Mouse (Mus musculus) spleen, adult 2 months (tissue): Measurements from ENCODE around the gene Gm45521. TPM values are rescaled to one million over a fixed set of nuclear protein-coding genes. Genes with fewer than 3 reads are reported as not detected.
A peak's percentile ranks its signal among the peaks of the same experiment; 100 is the strongest.

Experiments
- DNase-seq, 2 experiments: peaks; one replicate each; pipeline versions ENCODE4 v3.0.0 to v3.0.0-alpha.2; 2012 to 2021; ENCODE audit warnings: low spot score in 2 of 2, low read depth in 1 of 2
- H3K27ac ChIP-seq: fragments of 200-500 bp; 2 replicates; pipeline ENCODE4 v1.5.1; 2012; ENCODE audit warnings: low read length, inconsistent platforms; ENCODE audit not compliant: insufficient read depth
- H3K27me3 ChIP-seq: fragments of 200-500 bp; 2 replicates; pipeline ENCODE4 v1.6.1; 2012; ENCODE audit warnings: mild to moderate bottlenecking, moderate library complexity, low read length, inconsistent platforms; ENCODE audit not compliant: control insufficient read depth, insufficient read depth
- H3K36me3 ChIP-seq: fragments of 200-500 bp; 2 replicates; pipeline ENCODE4 v1.6.1; 2012; ENCODE audit warnings: mild to moderate bottlenecking, low read length, inconsistent platforms; ENCODE audit not compliant: control insufficient read depth, insufficient read depth
- H3K4me1 ChIP-seq: fragments of 200-500 bp; 2 replicates; pipeline ENCODE4 v1.6.1; 2011; ENCODE audit warnings: inconsistent platforms; ENCODE audit not compliant: control insufficient read depth, insufficient read depth, insufficient read length
- H3K4me3 ChIP-seq: fragments of 200-500 bp; 2 replicates; pipeline ENCODE4 v1.5.1; 2011; ENCODE audit warnings: mild to moderate bottlenecking, inconsistent platforms; ENCODE audit not compliant: insufficient read depth, insufficient read length; ENCODE audit errors: extremely low read depth
- CTCF ChIP-seq: fragments of 200-500 bp; IDR thresholded peaks from 2 replicates; pipeline ENCODE4 v1.5.1; 2011; ENCODE audit warnings: mild to moderate bottlenecking, inconsistent platforms; ENCODE audit not compliant: insufficient read depth, insufficient read length, insufficient replicate concordance; ENCODE audit errors: extremely low read depth
- POLR2A ChIP-seq: fragments of 200-500 bp; IDR thresholded peaks from 2 replicates; pipeline ENCODE4 v1.6.1; 2011; ENCODE audit warnings: low read depth, low read length, inconsistent platforms
- WGBS: fragments of 180-500 bp; shearing (Covaris S2); methylation state at CpG from one replicate; pipeline ENCODE4 v1.1.7; 2018; 5-methylcytosine and 5-hydroxymethylcytosine counted together
- polyA plus RNA-seq: library from polyadenylated mRNA; depleted of rRNA; stranded (reverse); fragments of >200 nt; gene quantifications from 2 replicates; pipeline ENCODE4 v1.2.3, GENCODE M21; 2012; rRNA removed

The Gm45521 gene
- polyA plus RNA-seq, result not detected in 2 replicates

DNA sequence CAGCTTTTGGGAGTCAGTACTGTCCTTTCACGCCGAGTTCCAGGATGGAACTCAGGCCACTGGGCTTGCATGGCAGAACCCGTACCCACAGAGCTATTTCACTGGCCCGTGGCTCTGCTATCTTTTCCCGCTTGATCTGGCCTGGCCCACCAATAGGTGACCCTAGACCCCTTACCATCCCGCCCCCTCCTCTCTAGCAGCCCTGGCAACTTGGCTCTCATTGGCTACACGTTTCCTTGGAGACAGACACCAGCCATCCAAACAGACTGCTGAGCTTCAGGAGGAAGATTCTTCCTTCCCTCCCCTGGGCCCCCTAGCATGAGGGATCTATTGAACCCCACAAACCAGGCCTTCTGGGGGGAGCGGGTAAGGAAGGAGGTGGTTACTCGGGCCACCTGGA, at the start of gene Gm45521:
Gene Gm45521 (plus strand): TSS at position 240 of the 400 bp plus-strand sequence.
- Histone ChIP-seq H3K36me3 (no peaks in the 10 kb centered on the region), H3K4me1 (no peaks in the 10 kb centered on the region), H3K27ac (no peak within 1 kb of the TSS), H3K27me3 (no peaks in the 10 kb centered on the region), H3K4me3 (no peak within 1 kb of the TSS)
- DNase-seq, result no peak
- 87% methylated on average over 9 of the region's 9 CpGs for WGBS
- no peak for TF ChIP-seq CTCF
- TF ChIP-seq POLR2A, result no peak

DNA sequence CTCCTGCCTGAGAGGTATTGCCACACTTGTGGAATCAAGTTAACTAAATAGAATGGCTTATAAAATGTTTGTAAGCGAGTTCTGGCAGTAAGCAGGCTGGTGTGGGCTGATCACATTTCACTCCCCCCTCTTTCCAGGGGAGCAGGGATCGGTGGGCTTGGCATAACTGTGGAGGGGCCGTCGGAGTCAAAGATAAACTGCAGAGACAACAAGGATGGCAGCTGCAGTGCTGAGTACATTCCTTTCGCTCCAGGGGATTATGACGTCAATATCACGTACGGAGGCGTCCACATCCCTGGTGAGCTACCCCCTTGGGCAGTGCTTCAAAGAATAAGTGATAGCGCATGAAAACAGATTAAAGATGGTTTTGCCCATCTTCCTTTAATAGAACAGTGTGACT, 47.6 kb upstream of the Gm45521 start:
- TF ChIP-seq CTCF (no peak), POLR2A (no peak)
- no peak for DNase-seq
- Histone ChIP-seq H3K4me3 (no peak overlapping the region), H3K4me1 (no peaks in the 10 kb centered on the region), H3K27ac (no peak overlapping the region), H3K36me3 (peaks cover 10% of the 10 kb centered on the region), H3K27me3 (no peaks in the 10 kb centered on the region)
- WGBS, result 96% methylated on average over 10 of the region's 10 CpGs

DNA sequence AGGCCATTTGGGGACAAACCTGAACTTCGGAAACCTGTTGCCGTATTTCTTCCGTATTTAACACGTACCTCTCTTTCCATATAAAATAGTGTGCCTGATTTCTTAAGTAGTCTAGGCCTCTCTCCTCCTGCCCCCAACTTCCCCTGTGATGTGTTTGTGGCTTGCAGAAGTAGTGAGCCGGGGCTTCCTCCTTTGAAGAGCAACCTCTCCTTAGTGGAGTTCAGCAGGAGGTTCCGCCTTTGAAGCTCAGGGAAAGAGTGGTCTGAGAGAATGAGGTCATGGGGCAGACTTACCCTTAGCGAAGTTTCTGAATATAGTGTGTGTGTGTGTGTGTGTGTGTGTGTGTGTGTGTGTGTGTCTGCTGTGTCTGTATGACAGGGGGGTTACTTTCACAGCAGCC, 43.2 kb upstream of the Gm45521 start:
- TF ChIP-seq POLR2A, result no peak
- TF ChIP-seq CTCF, result no peak
- peaks cover 1% of the 10 kb centered on the region; the same call in 1 of the 2 replicates for H3K36me3 ChIP-seq
- H3K4me1 ChIP-seq, result peaks cover 5% of the 10 kb centered on the region; the same call in 1 of the 2 replicates
- WGBS, result 16% methylated on average over 7 of the region's 7 CpGs
- H3K27ac ChIP-seq, result no peak overlapping the region
- peak; percentile 21 to 22 for DNase-seq
- H3K4me3 ChIP-seq, result no peak overlapping the region
- H3K27me3 ChIP-seq, result no peaks in the 10 kb centered on the region

DNA sequence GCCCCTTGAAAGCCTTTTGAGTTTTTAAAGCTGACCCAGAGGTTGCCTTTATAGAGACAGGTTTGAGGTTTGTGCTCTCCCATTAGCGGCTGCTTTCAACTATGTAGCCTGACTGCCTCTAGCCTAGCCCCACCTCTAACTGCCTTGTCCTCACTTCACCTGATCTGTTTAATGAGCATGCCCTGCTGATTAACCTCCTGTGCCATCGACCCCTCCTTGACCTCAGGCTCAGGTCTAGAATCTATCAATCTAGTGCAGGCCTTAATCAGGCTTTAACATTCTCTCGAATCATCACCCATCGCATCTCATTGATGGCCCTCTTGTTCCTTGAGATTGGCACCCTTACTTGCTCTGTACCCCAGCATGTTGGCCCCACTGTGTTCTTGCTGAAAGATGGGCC, 42.6 kb upstream of the Gm45521 start:
- Histone ChIP-seq H3K27me3 (no peaks in the 10 kb centered on the region), H3K4me1 (peaks cover 5% of the 10 kb centered on the region; the same call in 1 of the 2 replicates), H3K4me3 (no peak overlapping the region), H3K36me3 (peaks cover 1% of the 10 kb centered on the region; the same call in 1 of the 2 replicates), H3K27ac (no peak overlapping the region)
- WGBS, result 77% methylated on average over 4 of the region's 4 CpGs
- TF ChIP-seq CTCF (no peak), POLR2A (no peak)
- DNase-seq, result no peak

DNA sequence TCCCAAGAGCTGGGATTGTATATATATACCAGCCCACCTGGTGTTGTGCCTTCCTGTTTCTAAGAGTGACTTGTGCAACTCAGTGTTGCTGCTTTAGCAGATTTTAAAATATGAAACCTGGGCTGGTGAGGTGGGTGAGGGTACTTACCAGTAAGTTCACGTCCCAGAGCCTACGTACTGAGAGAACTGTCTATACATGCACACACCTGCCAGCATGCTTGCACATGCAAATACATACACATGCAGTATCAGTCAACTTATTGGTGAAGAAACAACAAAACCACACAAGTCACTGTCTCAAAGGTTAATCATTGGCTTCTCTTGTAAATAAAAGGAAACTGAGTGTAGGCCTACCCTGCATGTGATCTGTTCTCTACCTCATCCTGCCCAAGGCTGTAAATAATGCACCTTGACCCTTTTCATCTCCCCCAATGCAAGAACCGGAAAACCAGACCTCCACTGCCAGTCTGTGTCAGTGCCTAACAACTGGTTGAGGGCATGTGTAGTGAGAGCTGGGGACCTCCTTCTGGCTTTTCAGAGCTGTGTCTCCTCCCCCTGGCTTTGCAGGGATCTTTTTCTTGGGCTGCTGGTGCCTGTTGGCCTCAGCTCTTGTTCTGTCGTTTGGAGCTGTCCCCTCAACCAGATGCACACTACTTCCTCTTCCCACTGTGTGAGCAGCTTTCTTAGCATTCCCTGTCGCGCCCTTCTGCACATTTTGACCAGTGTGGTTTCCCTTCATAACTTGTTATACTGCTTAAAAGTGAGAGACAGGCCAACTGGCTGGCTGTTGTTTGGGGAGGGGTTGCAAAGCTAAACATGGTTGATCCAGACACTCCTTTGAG, 38.7 kb upstream of the Gm45521 start:
- Histone ChIP-seq H3K27ac (no peak overlapping the region), H3K4me1 (peaks cover 5% of the 10 kb centered on the region; the same call in 1 of the 2 replicates), H3K36me3 (peaks cover 3% of the 10 kb centered on the region; the same call in 1 of the 2 replicates), H3K27me3 (no peaks in the 10 kb centered on the region), H3K4me3 (no peak overlapping the region)
- TF ChIP-seq POLR2A (no peak), CTCF (no peak)
- no peak for DNase-seq
- 45% methylated on average over 6 of the region's 6 CpGs for WGBS

DNA sequence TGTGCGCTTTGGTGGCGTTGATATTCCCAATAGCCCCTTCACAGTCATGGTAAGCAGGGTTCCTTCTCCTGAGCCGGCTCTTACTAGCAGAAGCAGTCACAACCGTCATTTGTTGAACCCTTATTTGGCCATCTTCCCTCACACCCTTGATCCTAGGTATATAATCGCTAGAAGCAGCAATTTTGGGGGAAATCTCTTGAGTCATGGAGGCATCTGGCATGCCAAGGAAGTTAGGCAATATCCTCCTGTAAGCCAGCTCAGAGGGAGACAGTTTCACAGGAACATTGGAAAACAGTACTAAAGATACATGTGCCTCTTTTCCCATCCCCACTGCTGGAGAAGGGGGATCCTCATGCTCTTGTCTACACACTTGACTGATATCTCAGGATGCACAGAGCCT, 37.8 kb upstream of the Gm45521 start:
- H3K27me3 ChIP-seq, result no peaks in the 10 kb centered on the region
- TF ChIP-seq CTCF, result no peak
- no peak for TF ChIP-seq POLR2A
- H3K27ac ChIP-seq, result no peak overlapping the region
- peaks cover 5% of the 10 kb centered on the region; the same call in 1 of the 2 replicates for H3K4me1 ChIP-seq
- WGBS, result 76% methylated on average over 5 of the region's 5 CpGs
- peaks cover 4% of the 10 kb centered on the region; the same call in 1 of the 2 replicates for H3K36me3 ChIP-seq
- no peak overlapping the region for H3K4me3 ChIP-seq
- no peak for DNase-seq

DNA sequence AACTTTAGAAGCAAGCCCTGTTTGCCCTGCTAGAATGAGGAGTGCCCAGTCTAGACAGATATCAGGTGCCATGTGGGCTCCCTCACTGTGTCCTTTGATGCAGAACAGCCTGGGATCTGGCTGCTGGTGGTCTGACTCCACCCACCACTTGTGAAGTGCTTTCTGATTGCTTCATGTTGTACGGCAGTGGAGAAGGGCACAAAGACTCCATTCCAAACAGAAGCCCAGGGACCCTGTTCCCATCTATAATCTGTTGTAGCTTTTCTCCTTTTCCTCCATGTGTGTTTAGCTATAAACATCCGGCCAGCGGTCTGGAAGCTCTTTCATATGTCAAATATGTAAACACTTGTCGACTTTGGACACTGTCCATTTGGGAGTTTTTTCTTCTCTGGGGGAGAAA, 37.2 kb upstream of the Gm45521 start:
- WGBS, result 83% methylated on average over 4 of the region's 4 CpGs
- peaks cover 5% of the 10 kb centered on the region; the same call in 1 of the 2 replicates for H3K4me1 ChIP-seq
- H3K36me3 ChIP-seq, result peaks cover 4% of the 10 kb centered on the region; the same call in 1 of the 2 replicates
- no peak overlapping the region for H3K4me3 ChIP-seq
- H3K27ac ChIP-seq, result no peak overlapping the region
- no peaks in the 10 kb centered on the region for H3K27me3 ChIP-seq
- no peak for DNase-seq
- TF ChIP-seq POLR2A, result no peak
- no peak for TF ChIP-seq CTCF
